Mouse (Mus musculus): ENCODE measurements at regions not wholly inside any gene's neighbourhood (a gene's known extent, or its start where the extent isn't known, plus 50 kb on each side); places are given as distances from the start of the nearest gene placed in this dataset.

- no peak for DNase-seq (ENCODE audit: low spot score)
Measured at GRCm38 (mm10) chr12:70589315-70589742, 136.4 kb downstream of the Tmx1 start.

- no peak for DNase-seq (ENCODE audit: low spot score)
Measured at GRCm38 (mm10) chr12:70590456-70591050, 137.7 kb downstream of the Tmx1 start.

GRCm38 (mm10) chr12:70592821-70593220, 139.9 kb downstream of the Tmx1 start:
- DNase-seq (ENCODE audit: low spot score): no peak

- no peak for DNase-seq (ENCODE audit: low spot score)
Measured at GRCm38 (mm10) chr12:70598211-70598701, 145.4 kb downstream of the Tmx1 start.

GRCm38 (mm10) chr12:70599731-70600130, 146.8 kb downstream of the Tmx1 start:
- no peak for DNase-seq (ENCODE audit: low spot score)

- DNase-seq (ENCODE audit: low spot score): no peak
Measured at GRCm38 (mm10) chr12:70603869-70604268, 151.0 kb downstream of the Tmx1 start.

DNA sequence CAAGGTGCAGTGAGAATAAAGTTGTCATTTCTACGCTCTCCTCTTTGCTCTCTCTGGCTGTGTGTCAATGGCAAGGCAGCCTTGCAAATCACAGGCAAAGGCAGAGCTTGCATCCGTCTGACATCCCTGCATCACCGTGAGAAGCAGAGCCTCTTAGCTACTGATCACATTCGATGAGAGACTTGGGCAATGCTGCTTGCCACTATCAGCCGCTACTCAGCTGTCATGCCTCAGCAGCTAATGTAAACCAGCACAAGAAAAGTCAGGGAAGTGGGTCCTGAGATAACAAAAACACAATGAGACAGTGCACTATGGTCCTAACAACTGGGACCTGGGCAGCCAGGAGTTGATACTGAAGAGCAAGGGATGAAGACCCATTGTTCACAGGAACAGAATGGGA, 155.8 kb downstream of the Tmx1 start:
- no peak for DNase-seq (ENCODE audit: low spot score)

DNA sequence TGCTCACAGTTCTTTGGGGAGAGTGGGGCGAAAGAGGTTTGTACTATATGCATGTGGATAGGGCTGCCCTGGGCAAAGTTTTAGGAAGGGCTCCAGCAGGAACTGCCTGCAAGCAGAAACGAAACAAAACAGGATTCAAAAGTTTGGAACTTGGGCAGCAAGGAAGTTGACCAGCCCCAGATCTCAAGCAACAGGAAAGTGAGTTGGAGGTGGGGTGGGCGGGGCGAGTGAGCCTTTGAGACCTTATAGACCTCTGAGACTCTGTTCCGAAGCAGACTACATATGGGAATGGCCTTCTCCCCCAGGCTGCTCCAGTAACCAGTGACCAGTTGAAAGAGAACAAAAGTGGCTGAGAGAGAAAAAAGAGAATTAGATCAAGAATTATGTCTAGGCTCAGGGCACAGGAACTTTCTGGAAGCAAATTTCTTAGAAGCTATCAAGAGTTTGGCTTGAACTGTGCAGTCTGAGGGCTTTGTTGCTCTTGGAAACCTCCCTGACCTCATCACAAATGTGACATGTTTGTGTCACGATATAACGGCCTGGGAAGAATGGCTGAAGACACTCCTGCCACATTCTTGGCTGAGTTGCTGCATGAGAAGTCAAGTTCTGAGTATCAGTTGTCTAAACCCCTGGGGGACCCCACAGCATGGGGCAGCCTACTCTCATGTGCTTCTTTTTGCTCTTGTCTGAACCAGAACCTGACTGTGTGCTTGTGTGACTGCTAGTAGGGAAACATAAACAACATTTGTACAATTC, 156.4 kb downstream of the Tmx1 start:
- DNase-seq (ENCODE audit: low spot score): no peak

- no peak for DNase-seq (ENCODE audit: low spot score)
Measured at GRCm38 (mm10) chr12:70611891-70612290, 159.0 kb downstream of the Tmx1 start.

- DNase-seq (ENCODE audit: low spot score): no peak
Measured at GRCm38 (mm10) chr12:70613244-70613643, 160.3 kb downstream of the Tmx1 start.

DNA sequence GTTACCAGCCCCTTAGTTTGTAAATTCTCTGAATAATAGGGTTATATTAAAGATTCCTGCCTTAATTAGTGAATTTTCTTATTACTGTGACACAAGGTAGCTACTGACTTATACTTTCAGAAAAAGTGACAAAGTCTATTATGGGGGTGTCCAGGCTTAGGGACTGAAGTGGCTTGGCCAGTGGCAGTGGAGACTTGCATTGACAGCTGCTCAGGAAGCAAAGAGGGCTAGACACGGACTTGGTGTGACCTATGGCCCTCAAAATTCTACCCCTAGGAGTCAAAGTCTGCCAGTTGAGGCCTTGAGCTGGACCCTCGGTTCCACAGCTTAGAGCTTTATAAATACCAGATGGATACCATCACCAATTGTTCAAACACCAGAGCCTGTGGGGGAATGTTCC, 161.2 kb downstream of the Tmx1 start:
- no peak for DNase-seq (ENCODE audit: low spot score)

GRCm38 (mm10) chr12:70614686-70615085, 161.8 kb downstream of the Tmx1 start:
- no peak for DNase-seq (ENCODE audit: low spot score)

DNA sequence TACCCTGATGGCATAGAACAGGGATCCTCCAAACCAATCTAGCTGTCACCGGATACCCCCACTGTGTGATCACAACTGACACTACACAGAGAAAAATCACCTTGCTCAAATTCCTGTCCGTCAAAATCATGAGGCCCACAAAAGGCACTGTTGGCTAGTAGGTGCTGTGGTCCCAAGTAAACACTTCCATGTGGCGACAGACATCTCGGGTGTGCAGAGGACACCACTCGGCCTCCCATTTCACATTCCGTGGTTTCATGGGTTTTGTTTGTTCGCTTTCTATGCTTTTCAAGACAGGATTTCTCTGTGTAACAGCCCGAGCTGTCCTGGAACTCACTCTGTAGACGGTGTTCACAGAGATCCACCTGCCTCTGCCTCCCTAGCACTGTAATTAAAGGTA, 162.2 kb downstream of the Tmx1 start:
- DNase-seq (ENCODE audit: low spot score): no peak

DNA sequence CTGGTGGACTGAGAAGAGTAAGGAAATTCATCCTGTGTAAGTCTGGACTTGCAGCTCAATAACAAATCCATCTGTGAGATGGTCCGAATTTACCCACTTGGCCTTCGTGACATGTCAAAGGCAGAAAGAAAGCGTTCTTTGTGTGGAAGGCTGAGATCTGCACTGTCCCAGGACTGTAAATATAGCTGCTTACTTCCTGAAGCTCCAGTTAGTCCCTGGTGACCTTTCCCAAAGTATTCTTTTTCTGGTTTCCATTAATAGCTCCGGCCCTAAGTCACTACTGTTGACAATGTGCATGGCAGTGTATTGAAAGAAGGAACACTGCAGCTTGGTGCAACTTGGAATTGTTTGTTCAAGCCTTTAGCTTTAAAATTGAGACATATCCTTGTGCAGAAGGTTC, 163.2 kb downstream of the Tmx1 start:
- peak; percentile 8 for DNase-seq (ENCODE audit: low spot score)

DNA sequence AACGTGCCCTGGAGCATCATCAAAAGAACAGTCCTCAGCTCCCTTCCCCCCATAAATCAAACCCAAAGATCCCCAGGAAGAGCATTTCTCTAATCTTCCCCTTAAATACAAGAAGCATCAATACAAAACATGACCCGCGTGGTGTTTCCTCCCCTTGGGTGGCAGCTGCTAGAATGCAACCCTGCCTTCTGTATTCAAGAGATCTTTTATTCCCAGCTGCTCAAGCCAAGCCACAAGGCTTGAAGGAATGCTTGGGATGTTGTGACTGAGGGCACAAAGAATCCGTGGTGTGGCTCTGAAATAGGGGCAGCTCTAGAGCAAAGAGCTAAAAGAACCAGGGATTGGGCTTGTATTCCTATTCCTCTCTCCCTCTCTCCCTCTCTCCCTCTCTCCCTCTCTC, 163.6 kb downstream of the Tmx1 start:
- DNase-seq (ENCODE audit: low spot score): no peak

DNA sequence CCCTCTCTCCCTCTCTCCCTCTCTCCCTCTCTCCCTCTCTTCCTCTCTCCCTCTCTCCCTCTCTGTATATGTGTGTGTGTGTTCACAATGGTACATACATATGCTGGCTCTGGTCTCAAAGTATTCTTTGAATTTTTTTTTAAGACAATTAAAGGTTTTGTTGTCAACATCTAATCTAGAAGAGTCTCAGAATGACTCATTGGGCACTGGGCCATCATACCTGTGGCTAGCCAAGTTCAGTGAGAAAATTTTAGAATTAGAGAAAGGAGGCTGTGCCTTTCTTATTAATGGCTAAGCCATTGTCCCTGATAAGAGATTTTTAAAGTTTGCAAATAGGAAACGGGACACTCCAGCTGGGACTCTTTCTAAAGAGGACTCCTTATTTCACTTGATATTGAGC, 164.1 kb downstream of the Tmx1 start:
- no peak for DNase-seq (ENCODE audit: low spot score)

DNA sequence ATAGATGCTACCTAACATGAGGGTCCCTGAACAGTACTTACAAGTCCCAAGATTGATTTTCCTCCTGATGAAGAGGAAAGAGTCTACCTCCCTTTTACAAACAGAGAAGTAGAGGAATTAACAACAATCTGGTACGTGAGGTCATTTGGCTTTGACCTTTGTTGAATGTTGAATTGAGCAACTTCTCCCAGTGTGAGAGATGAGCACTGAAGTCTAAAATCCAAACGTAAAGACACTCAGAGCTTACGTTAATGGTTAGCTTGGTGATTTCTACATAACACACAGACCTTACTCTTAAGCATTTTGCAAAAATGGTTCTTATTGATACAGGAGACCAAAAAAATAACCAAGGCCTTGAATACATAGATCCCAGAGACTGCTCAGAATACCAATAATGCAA, 165.1 kb downstream of the Tmx1 start:
- DNase-seq (ENCODE audit: low spot score): no peak

DNA sequence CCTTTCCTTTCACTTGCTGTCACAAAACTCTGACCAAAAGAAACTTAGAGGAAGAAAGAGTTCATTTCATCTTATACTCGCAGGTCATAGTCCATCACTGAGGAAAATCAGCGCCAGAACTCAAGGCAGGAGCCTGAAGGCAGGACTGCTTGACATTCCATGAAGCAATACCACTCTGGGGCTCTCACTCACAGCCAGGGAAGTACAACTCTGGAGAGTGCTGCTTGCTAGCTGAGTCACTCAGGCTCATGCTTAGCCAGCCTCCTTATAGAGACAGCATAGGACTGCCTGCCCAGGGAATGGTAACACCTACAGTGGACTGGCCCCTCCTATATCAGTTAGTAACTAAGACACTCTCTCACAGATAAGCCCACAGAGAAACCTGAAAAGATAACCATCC, 166.5 kb downstream of the Tmx1 start:
- no peak for DNase-seq (ENCODE audit: low spot score)

DNA sequence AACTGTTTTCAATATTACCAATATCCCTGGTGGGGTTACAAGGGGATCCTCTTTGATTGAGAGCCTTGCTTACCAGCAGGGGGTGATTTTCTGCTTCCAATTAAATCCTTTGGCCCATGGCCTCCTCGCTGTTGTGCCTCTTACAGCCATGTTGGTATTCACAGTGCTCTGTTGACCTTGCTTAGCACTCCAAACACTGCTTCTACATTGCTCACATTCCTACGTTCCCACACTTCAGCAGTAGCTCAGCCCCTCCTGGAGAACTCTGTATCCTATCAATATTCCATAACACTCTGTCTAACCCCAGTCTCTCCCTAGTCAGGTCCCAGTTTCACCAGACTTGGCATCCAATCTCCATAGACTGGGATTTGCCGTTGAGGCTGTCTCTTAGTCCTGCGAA, 169.1 kb downstream of the Tmx1 start:
- DNase-seq (ENCODE audit: low spot score): no peak

DNA sequence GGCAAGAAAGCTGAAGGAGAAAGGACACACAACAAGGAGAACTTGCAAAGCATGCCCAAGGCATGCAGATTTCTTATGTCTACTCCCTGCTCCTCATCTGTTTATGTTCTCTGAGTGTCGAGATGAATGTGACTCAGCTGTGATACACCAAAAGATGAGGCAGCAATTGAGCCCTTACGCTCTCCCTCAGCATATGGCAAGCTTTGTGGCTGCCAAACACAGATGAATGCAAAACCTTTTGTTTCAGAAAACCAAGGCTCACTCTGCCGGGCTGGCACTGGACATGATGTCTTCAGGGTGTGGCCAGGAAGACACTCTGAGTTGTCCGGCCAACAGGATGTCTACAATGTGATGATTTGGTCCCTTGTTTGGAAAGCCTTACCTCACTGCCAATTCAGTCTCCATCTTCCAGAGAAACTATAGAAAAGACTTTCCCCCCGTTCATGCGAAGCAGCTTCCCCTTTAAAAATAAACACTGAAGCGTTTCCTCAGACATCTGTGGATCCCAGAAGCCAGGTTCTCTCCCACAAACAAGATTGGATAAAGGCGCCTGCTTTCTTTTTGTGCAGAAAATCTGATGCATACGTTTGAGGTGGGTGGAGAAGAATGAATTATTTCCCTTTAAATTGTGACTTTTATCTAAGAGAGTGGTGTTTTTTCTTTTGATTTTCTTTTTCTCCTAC, 171.5 kb downstream of the Tmx1 start:
- no peak for DNase-seq (ENCODE audit: low spot score)

DNA sequence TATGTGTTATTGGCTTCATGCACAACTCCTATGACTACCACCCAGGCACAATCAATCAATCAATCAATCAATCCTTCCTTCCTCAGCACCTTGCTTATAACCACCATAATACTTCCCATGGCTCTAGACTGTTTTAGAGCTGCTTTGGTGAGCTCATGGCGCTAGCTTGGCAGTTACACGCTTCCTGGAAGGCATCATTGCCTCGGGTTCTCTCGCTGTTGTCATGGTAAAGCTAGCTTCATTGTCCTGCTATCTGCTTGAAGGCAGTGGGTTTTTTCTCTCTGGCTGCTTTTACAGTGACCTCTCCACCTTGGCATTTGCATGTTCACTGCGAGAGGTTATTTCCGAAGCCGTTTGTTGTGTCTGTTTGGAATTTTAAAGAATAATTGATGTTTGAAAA, 174.7 kb downstream of the Tmx1 start:
- peak; percentile 24 for DNase-seq (ENCODE audit: low spot score)

GRCm38 (mm10) chr12:70628384-70629365, 175.8 kb downstream of the Tmx1 start:
- DNase-seq (ENCODE audit: low spot score): no peak

All from embryo, embryonic 10 days (tissue).